Mouse (Mus musculus): ENCODE measurements around the gene Rassf10.

- no peak for TF ChIP-seq CTCF (IDR thresholded peaks at IDR 0.05; ENCODE audit: control insufficient read depth, insufficient read depth, insufficient replicate concordance, low read depth, low read length)
- TF ChIP-seq POLR2A (IDR thresholded peaks at IDR 0.05; ENCODE audit: control insufficient read depth, low read depth, low read length): no peak
Measured at GRCm38 (mm10) chr7:112955103-112955827, 1.5 kb downstream of the Rassf10 start.

All from testis, adult 2 months (tissue).